Mouse (Mus musculus): Measurements from ENCODE around the gene Six5.
A peak's percentile ranks its signal among the peaks of the same experiment; 100 is the strongest.
"Not testable (repeated sequence)": the region's sequence is repeated elsewhere in the genome, so short reads cannot be mapped to it uniquely, and the experiment has no call there.

Six5 gene

DNA sequence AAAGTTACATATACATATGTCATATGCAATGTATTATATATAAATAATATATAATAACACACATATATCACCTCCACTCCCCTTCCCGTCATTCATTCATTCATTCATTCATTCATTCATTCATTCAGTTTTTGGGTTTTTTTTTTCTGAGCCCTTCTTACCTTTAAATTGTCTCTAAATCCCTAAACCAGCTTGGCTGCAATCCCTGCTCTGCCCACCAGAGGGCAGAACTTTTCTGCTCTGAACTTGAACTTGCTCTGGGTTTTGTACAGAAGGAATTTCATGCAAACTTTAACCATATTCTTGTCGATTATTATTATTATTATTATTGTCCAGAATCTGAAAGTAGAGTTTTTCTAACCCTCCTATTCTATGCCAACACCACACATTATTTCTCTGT, 25.7 kb upstream of the Six5 start:
- Histone ChIP-seq H3K36me3 (ENCODE audit: insufficient read depth, low read length) (no peaks in the 10 kb centered on the region), H3K9me3 (ENCODE audit: low read length) (no peaks in the 10 kb centered on the region), H3K27me3 (ENCODE audit: insufficient read depth, low read length) (peaks cover 35% of the 10 kb centered on the region), H3K4me1 (replicated peaks; ENCODE audit: low read depth, low read length) (peaks cover 33% of the 10 kb centered on the region), H3K4me3 (replicated peaks; ENCODE audit: low read length) (no peak overlapping the region)
- TF ChIP-seq CTCF (conservative IDR thresholded peaks at IDR 0.05; ENCODE audit: low read length) (peak; percentile 88), NANOG (IDR thresholded peaks at IDR 0.05; ENCODE audit: borderline replicate concordance, low read length) (no peak)

DNA sequence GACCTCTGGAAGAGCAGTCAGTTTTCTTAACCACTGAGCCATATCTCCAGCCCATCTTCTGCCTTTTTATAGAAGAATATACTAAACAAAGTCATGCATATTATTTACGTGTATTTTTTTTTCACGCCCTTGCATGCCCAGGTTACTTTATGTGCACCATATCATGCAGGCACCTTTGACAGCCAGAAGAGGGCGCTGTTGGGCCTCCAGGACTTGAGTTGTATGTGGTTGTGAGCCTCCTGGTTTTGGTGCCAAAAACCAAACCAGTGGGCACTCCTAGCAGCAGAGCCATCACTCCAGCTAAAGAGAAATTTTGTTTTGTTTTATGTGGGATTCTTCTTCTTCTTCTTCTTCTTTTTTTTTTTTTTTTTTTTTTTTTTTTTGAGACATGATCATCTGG, 24.9 kb upstream of the Six5 start:
- H3K4me1 ChIP-seq (replicated peaks; ENCODE audit: low read depth, low read length), result peaks cover 35% of the 10 kb centered on the region
- no peak for TF ChIP-seq POU5F1 (IDR thresholded peaks at IDR 0.05; ENCODE audit: borderline replicate concordance, low read length)
- TF ChIP-seq CTCF (conservative IDR thresholded peaks at IDR 0.05; ENCODE audit: low read length), result peak; percentile 72
- TF ChIP-seq NANOG (IDR thresholded peaks at IDR 0.05; ENCODE audit: borderline replicate concordance, low read length), result no peak
- H3K36me3 ChIP-seq (ENCODE audit: insufficient read depth, low read length), result no peaks in the 10 kb centered on the region
- no peak overlapping the region for H3K4me3 ChIP-seq (replicated peaks; ENCODE audit: low read length)
- peaks cover 29% of the 10 kb centered on the region for H3K27me3 ChIP-seq (ENCODE audit: insufficient read depth, low read length)
- no peaks in the 10 kb centered on the region for H3K9me3 ChIP-seq (ENCODE audit: low read length)

DNA sequence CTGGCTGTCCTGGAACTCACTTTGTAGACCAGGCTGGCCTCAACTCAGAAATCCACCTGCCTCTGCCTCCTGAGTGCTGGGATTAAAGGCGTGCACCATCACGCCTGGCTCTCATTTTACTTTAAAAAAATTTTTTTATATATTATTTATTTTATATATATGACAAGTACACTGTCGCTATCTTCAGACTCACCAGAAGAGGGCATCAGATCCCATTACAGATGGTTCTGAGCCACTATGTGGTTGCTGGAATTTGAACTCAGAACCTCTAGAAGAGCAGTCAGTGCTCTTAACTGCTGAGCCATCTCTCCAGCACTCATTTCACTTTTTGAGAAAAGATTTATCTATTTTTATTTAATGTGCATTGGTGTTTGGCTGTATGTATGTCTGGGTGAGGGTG, 23.4 kb upstream of the Six5 start:
- Histone ChIP-seq H3K27me3 (ENCODE audit: insufficient read depth, low read length) (peaks cover 14% of the 10 kb centered on the region), H3K4me1 (replicated peaks; ENCODE audit: low read depth, low read length) (peaks cover 34% of the 10 kb centered on the region)
- not testable (repeated sequence) for H3K4me3 ChIP-seq (replicated peaks; ENCODE audit: low read length); H3K36me3 ChIP-seq (ENCODE audit: insufficient read depth, low read length); H3K9me3 ChIP-seq (ENCODE audit: low read length)

DNA sequence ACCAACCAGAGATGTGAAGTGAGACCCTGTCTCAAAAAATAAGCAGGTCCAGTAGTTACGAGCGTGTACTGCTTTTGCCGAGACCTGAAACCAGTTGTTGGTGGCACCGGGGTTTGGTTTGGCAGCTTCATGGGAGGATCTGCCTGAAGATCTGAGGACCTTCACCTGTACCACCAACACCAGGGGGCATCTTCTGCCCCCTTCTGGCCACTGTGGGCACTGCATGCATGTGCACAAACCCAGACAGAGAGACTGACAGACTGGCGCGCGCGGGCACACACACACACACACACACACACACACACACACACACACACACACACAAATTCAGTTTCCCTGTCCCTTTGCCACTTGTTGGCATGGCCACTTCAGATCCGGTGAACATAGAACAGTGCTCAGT, 20.9 kb upstream of the Six5 start:
- H3K4me1 ChIP-seq (replicated peaks; ENCODE audit: low read depth, low read length), result peaks cover 42% of the 10 kb centered on the region
- no peaks in the 10 kb centered on the region for H3K27me3 ChIP-seq (ENCODE audit: insufficient read depth, low read length)
- H3K36me3 ChIP-seq (ENCODE audit: insufficient read depth, low read length), result peaks cover 11% of the 10 kb centered on the region
- no peaks in the 10 kb centered on the region for H3K9me3 ChIP-seq (ENCODE audit: low read length)
- TF ChIP-seq CTCF (conservative IDR thresholded peaks at IDR 0.05; ENCODE audit: low read length) (peak; percentile 34), NANOG (IDR thresholded peaks at IDR 0.05; ENCODE audit: borderline replicate concordance, low read length) (no peak), POU5F1 (IDR thresholded peaks at IDR 0.05; ENCODE audit: borderline replicate concordance, low read length) (no peak)
- peak overlapping the region; percentile 26; the same call in 1 of the 2 replicates for H3K4me3 ChIP-seq (replicated peaks; ENCODE audit: low read length)

DNA sequence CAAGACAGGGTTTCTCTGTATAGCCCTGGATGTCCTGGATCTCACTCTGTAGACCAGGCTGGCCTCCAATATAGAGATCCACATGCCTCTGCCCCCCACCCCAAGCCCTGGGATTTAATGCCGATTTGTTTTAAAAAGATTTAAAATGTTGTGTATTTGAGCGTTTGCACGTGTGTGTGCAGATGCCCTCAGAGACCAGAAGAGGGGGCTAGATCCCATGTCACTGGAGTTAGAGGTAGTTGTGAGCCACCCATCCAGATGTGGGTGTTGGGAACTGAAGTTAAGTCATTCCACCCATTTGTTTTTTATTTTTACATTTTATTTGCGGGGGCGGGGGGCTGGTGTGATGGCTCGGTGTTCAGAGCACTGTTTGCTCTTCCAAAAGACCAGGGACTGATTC, 19.9 kb upstream of the Six5 start:
- TF ChIP-seq CTCF (conservative IDR thresholded peaks at IDR 0.05; ENCODE audit: low read length), result peak; percentile 72
- no peak for TF ChIP-seq POU5F1 (IDR thresholded peaks at IDR 0.05; ENCODE audit: borderline replicate concordance, low read length)
- Histone ChIP-seq H3K4me3 (replicated peaks; ENCODE audit: low read length) (no peak overlapping the region), H3K36me3 (ENCODE audit: insufficient read depth, low read length) (peaks cover 20% of the 10 kb centered on the region), H3K4me1 (replicated peaks; ENCODE audit: low read depth, low read length) (peaks cover 52% of the 10 kb centered on the region), H3K9me3 (ENCODE audit: low read length) (no peaks in the 10 kb centered on the region), H3K27me3 (ENCODE audit: insufficient read depth, low read length) (no peaks in the 10 kb centered on the region)

DNA sequence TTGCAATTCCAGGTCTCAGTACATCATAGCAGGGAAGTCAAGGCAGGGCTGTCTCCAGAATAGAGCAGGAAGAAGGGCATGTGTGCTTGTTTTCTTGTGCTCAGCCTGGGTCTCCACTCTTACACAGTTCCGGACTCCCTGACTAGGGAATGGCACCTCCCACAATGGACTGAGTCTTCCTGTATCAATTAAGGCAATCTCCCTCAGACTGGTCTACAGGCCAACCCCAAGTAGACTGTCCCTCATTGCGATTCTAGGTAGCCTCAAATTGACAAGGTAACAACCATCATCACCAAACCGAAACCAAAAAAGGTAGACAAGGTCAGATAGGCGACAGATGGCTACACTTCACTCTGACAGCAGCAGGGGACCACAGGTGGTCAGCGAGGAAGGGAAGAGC, 19.2 kb upstream of the Six5 start:
- H3K9me3 ChIP-seq (ENCODE audit: low read length), result no peaks in the 10 kb centered on the region
- H3K4me3 ChIP-seq (replicated peaks; ENCODE audit: low read length), result peak overlapping the region; percentile 59
- peaks cover 27% of the 10 kb centered on the region for H3K36me3 ChIP-seq (ENCODE audit: insufficient read depth, low read length)
- TF ChIP-seq CTCF (conservative IDR thresholded peaks at IDR 0.05; ENCODE audit: low read length), result no peak
- no peak for TF ChIP-seq NANOG (IDR thresholded peaks at IDR 0.05; ENCODE audit: borderline replicate concordance, low read length)
- no peak for TF ChIP-seq POU5F1 (IDR thresholded peaks at IDR 0.05; ENCODE audit: borderline replicate concordance, low read length)
- peaks cover 59% of the 10 kb centered on the region for H3K4me1 ChIP-seq (replicated peaks; ENCODE audit: low read depth, low read length)
- no peaks in the 10 kb centered on the region for H3K27me3 ChIP-seq (ENCODE audit: insufficient read depth, low read length)

DNA sequence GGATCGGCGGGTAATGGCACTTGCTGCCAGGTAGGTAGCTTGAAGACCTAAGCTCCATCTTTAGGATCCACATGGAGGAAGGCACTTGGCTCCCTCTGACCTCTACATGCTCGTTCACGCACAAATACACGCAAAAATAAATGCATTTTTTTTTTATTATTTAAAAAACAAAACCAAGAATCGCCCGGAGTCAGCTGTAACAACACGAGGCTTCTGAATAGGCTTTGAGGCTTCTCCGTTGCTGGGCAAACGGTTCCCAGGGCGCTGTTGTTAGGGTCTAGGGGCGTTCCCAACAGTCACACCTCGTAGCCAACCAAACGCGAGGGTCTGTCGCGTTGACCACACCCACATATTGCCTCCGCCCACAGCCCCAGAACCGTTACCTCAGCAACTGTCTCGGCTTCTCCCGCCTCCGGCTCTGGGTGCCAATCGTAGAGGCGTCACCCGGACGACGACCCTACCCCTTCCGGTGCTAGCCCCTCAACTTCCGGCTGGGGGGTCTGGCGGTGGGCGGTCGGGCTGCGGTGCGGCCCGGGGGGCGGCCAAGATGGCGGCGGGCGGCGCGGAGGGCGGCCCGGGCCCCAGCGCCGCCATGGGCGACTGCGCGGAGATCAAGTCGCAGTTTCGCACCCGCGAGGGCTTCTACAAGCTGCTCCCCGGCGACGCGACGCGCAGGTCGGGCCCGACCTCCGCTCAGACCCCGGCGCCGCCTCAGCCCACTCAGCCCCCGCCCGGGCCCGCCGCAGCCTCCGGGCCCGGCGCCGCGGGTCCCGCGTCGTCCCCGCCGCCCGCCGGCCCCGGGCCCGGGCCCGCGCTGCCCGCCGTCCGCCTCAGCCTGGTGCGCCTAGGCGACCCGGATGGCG, 18.4 kb upstream of the Six5 start, which contains the start of gene Dmwd:
TSS of gene Dmwd (plus strand) at position 505 of the 863 bp plus-strand sequence.
- H3K36me3 ChIP-seq (ENCODE audit: insufficient read depth, low read length), result peaks cover 34% of the 10 kb centered on the region
- no peaks in the 10 kb centered on the region for H3K27me3 ChIP-seq (ENCODE audit: insufficient read depth, low read length)
- no peak for TF ChIP-seq POU5F1 (IDR thresholded peaks at IDR 0.05; ENCODE audit: borderline replicate concordance, low read length)
- no peak for TF ChIP-seq NANOG (IDR thresholded peaks at IDR 0.05; ENCODE audit: borderline replicate concordance, low read length)
- TF ChIP-seq CTCF (conservative IDR thresholded peaks at IDR 0.05; ENCODE audit: low read length), result no peak
- peaks cover 66% of the 10 kb centered on the region for H3K4me1 ChIP-seq (replicated peaks; ENCODE audit: low read depth, low read length)
- peak within 1 kb of the TSS; percentile 94 for H3K4me3 ChIP-seq (replicated peaks; ENCODE audit: low read length)
- no peaks in the 10 kb centered on the region for H3K9me3 ChIP-seq (ENCODE audit: low read length)

DNA sequence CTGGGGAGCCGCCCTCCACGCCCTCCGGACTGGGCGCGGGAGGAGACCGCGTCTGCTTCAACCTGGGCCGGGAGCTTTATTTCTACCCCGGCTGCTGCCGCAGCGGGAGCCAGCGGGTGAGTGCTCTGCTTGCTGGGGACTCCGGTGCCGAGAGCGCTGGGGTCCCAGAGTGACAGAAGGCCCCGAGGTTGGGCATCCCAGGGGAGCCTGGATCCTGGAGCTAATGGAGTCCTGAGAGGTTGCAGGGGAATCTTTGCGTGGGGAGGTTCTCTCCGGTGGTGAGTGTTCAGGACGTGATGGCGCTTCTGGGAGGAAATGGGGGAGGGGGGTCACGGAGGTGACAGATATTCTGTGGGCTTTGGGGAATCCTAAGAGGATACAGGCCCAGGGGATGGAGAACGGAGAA, 17.8 kb upstream of the Six5 start:
- H3K27me3 ChIP-seq (ENCODE audit: insufficient read depth, low read length), result no peaks in the 10 kb centered on the region
- peaks cover 72% of the 10 kb centered on the region for H3K4me1 ChIP-seq (replicated peaks; ENCODE audit: low read depth, low read length)
- no peaks in the 10 kb centered on the region for H3K9me3 ChIP-seq (ENCODE audit: low read length)
- H3K4me3 ChIP-seq (replicated peaks; ENCODE audit: low read length), result peak overlapping the region; percentile 94
- TF ChIP-seq NANOG (IDR thresholded peaks at IDR 0.05; ENCODE audit: borderline replicate concordance, low read length), result no peak
- peaks cover 41% of the 10 kb centered on the region for H3K36me3 ChIP-seq (ENCODE audit: insufficient read depth, low read length)

DNA sequence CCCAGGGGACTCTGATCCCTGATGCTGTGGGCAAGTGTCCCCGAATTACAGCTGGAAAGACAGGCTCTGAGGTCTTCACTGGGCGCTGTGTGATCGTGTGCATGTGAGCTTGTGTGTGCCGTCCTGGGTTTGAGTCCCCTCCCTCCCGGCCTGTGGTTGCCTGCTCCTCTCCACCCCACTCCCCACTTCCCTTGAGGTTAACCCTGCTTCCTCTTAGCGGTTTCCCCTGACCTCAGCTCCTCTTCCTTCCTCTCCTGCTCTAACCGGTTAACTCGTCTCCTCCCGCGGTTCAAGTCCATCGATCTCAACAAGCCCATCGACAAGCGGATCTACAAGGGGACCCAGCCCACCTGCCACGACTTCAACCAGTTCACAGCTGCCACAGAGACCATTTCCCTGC, 16.6 kb upstream of the Six5 start:
- H3K4me1 ChIP-seq (replicated peaks; ENCODE audit: low read depth, low read length), result peaks cover 83% of the 10 kb centered on the region
- no peaks in the 10 kb centered on the region for H3K9me3 ChIP-seq (ENCODE audit: low read length)
- H3K4me3 ChIP-seq (replicated peaks; ENCODE audit: low read length), result peak overlapping the region; percentile 94
- H3K27me3 ChIP-seq (ENCODE audit: insufficient read depth, low read length), result no peaks in the 10 kb centered on the region
- TF ChIP-seq CTCF (conservative IDR thresholded peaks at IDR 0.05; ENCODE audit: low read length) (no peak), POU5F1 (IDR thresholded peaks at IDR 0.05; ENCODE audit: borderline replicate concordance, low read length) (no peak), NANOG (IDR thresholded peaks at IDR 0.05; ENCODE audit: borderline replicate concordance, low read length) (no peak)
- peaks cover 52% of the 10 kb centered on the region for H3K36me3 ChIP-seq (ENCODE audit: insufficient read depth, low read length)

Data from E14TG2a.4 (cell line).